Mouse (Mus musculus) C2C12 (cell line): ENCODE measurements around the gene Zfp27.

Source experiments
- CEBPB ChIP-seq: IDR thresholded peaks from one replicate; pipeline ENCODE4 v1.6.1; 2011; ENCODE audit warnings: low read depth, mild to moderate bottlenecking, control low read depth, moderate library complexity
- CTCF ChIP-seq: IDR thresholded peaks from one replicate; pipeline ENCODE4 v1.5.1; 2011; ENCODE audit not compliant: control insufficient read depth, insufficient read depth, insufficient read length
- FOSL1 ChIP-seq: IDR thresholded peaks from one replicate; pipeline ENCODE4 v1.8.0; 2011; ENCODE audit warnings: mild to moderate bottlenecking, low read length; ENCODE audit not compliant: poor library complexity, insufficient read depth, severe bottlenecking

- TF ChIP-seq CTCF (no peak), FOSL1 (no peak), CEBPB (no peak)
Measured at GRCm38 (mm10) chr7:29844616-29845015, 61.8 kb downstream of the Zfp27 start.
